Mouse (Mus musculus) Patski (cell line): ENCODE data around the gene Srpk1. TPM values are rescaled to one million over a fixed set of nuclear protein-coding genes. Genes with fewer than 3 reads are reported as not detected.

Source experiments
- ATAC-seq: fragments of 100-300 bp; one replicate; pipeline ENCODE4 v1.8.0; 2021
- CTCF ChIA-PET: fragments of 350-600 bp; sonication (Branson Sonifier 250); formaldehyde crosslinking; loops from one replicate; lab custom pipeline; 2022; ENCODE audit warnings: inconsistent platforms; lab: Charles Lee
- POLR2A ChIA-PET: fragments of 350-600 bp; sonication (Branson Sonifier 250); formaldehyde crosslinking; loops from one replicate; lab custom pipeline; 2022; ENCODE audit warnings: antibody characterized with exemption, inconsistent platforms; lab: Charles Lee
- DNase-seq: peaks from one replicate; pipeline ENCODE4 v3.0.0-alpha.2; 2011; ENCODE audit warnings: low read depth, low spot score
- H3K27me3 ChIP-seq: fragments of 371-371 bp; one replicate; pipeline ENCODE4 v1.5.1; 2021
- CTCF ChIP-seq: fragments of 100-300 bp; IDR thresholded peaks from one replicate; pipeline ENCODE4 v1.5.1; 2021
- in situ Hi-C: fragments of 300-500 bp; cut with MboI; formaldehyde crosslinking; loops from 3 replicates; pipeline ENCODE4 v1.11.1; 2018; ENCODE audit warnings: low pct_unique_long_range_greater_than_20kb, mixed read lengths
- polyA plus RNA-seq: library from polyadenylated mRNA; unstranded; gene quantifications from one replicate; pipeline ENCODE4 v1.2.3, GENCODE M21; 2021

Gene Srpk1
- polyA plus RNA-seq, 1 experiment from 2014 or later: 103 TPM

DNA sequence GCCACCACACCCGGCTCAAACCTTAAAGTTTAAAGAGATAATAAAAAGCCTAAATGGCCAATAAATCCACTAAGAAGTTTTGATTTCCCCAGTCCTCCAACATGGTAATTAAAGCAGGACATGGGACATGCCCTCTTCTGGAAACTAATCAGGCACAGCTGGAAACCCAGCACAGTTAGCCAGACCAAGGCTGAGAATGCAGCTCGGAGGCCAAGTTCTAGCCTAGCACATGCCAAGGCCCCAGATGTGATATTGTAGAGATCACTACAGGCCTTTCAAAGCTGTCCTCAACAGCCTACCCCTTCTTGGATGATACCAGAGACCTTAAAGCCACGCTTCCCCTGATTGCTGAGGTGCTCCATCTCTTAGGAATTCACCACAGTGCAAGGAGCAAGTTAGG, 36.0 kb downstream of the Srpk1 start:
- ChIA-PET POLR2A (no interaction called here), CTCF (interaction anchor here (0.9 kb wide), 1 partner anchor 16 kb away, joined by 3 read pairs; no protein-coding TSS in a partner anchor)
- in situ Hi-C loops: no loop called here
- DNase-seq (no peak), ATAC-seq (no peak)
- TF ChIP-seq CTCF: no peak
- H3K27me3 ChIP-seq: no peaks in the 10 kb centered on the region

DNA sequence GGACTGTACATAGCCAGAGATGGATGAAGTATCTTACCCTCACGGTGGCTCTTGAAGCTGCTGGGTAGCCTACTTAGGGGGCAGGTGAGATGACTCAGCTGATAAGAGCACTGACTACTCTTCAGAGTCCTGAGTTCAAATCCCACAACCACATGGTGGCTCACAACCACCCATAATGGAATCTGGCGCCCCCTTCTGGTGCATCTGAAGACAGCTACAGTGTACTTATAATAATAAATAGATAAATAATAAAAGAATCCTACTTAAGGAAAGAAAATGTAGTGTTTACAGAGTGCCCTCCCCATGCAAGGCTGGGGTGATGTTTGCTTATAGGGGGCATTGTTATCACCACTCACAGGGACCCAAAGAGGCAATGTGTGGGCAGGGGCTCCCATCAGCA, 41.5 kb downstream of the Srpk1 start:
- POLR2A ChIA-PET: no interaction called here
- DNase-seq: no peak
- in situ Hi-C loops: no loop called here
- TF ChIP-seq CTCF: no peak
- H3K27me3 ChIP-seq: peaks cover 1% of the 10 kb centered on the region
- ATAC-seq: no peak
- CTCF ChIA-PET: no interaction called here

DNA sequence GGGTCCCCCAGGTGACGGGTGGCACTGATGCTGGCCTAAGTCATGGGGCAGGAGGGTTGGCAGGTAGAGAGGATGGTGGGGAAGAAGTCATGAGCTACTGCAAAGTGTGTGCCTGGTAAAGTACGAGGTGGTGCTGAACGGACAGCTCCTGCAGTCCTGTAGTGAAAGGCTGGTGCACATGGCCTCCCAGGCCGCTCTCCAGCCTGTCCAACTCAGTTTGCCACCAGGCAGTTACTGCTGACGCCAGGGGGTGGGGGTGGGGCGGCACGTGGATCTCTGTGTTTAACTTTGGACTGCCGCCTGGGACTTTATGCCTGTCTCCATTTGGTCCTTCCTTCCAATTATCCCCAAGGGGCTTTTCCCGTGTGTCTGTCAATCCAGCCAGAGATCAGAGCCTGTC, 42.1 kb downstream of the Srpk1 start:
- peaks cover 6% of the 10 kb centered on the region for H3K27me3 ChIP-seq
- TF ChIP-seq CTCF: no peak
- POLR2A ChIA-PET: no interaction called here
- peak; percentile 17 for DNase-seq
- no peak for ATAC-seq
- in situ Hi-C loops: no loop called here
- CTCF ChIA-PET: interaction anchor here (1.3 kb wide), 1 partner anchor 18 kb away, joined by 3 read pairs; no protein-coding TSS in a partner anchor

DNA sequence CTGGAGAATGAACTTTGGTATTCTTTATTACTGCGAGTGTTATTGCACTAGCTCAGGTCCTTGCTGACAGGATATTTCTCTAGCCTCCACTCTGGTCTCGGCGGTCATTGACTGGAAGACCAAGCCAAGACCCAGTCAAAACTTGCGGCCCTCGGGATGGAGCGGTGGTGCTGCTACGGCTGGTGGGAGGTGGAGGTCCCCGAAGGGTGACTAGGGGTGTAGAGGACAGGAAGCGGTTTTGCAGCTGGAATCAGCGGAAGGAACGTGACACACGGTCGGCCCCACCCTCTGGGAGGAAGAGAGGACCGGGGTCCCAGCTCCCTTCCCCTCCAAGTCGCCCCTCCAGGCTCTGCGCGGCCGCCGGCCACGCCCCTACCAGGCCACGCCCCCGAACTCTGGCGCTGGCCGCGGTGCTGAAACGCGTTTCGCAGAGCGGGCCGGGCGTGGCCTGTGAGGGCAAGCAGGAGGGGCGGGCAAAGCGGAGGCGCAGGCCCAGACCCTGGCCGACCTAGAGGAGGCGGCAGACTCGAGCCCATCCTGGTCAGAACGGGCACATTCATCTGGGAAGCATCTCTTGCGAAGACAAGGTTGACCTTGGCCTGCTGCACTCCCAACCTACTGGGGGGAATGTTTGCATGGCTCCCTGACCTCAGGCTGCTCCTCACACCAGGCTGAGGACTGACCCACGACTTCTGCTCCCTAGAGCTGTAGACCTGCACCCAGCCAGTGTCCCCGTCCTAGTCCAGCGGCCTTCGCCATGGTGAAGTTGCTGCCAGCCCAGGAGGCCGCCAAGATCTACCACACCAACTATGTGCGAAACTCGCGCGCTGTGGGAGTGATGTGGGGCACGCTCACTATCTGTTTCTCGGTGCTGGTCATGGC, 47.0 kb downstream of the Srpk1 start, which contains the start of gene Lhfpl5:
TSS of gene Lhfpl5 (plus strand) at position 398 of the 882 bp plus-strand sequence.
- CTCF ChIA-PET: no interaction called here
- peaks cover 14% of the 10 kb centered on the region for H3K27me3 ChIP-seq
- peak; percentile 49 for ATAC-seq
- in situ Hi-C loops: no loop called here
- TF ChIP-seq CTCF: no peak
- POLR2A ChIA-PET: no interaction called here
- no peak for DNase-seq

DNA sequence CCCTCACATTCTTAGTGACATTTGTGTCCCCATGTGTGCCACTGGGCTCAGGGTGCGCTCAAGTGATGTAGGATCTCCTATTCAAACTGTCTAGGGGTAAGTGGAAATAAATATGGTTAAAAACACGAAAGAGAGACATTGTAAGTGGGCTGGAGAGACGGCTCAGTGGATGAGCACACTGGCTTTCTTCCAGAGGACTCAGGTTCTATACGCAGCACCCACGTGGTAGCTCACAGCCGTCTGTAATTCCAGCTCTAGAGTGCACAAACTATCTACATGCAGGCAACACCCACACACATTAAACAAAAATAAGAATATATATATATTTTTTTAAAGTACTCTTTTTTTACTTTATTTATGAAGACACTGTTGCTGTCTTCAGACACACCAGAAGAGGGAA, 49.6 kb downstream of the Srpk1 start:
- ChIA-PET CTCF (no interaction called here), POLR2A (no interaction called here)
- ATAC-seq (no peak), DNase-seq (no peak)
- TF ChIP-seq CTCF: no peak
- in situ Hi-C loops: no loop called here
- H3K27me3 ChIP-seq: peaks cover 14% of the 10 kb centered on the region

DNA sequence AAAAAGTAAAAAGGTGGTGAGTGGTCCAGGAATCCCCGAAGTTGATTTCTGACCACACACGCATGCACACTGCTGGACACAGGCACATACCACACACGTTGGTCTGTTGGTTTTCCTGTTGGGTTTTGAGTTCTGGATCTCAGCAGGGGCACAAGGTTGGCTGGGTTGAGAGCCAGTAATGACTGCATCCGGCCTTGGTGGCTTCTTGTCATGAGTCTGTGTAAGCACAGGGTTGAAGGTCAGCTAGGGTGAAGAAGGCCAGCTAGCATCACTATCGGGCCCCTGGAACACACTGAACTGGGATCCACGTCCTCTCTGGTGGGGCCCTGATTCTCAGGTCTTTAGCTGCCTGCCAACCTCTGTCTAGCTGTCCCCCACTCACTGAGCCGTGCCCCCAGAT, 50.0 kb downstream of the Srpk1 start:
- no peak for TF ChIP-seq CTCF
- peaks cover 14% of the 10 kb centered on the region for H3K27me3 ChIP-seq
- CTCF ChIA-PET: no interaction called here
- in situ Hi-C loops: no loop called here
- POLR2A ChIA-PET: no interaction called here
- ATAC-seq (no peak), DNase-seq (no peak)

DNA sequence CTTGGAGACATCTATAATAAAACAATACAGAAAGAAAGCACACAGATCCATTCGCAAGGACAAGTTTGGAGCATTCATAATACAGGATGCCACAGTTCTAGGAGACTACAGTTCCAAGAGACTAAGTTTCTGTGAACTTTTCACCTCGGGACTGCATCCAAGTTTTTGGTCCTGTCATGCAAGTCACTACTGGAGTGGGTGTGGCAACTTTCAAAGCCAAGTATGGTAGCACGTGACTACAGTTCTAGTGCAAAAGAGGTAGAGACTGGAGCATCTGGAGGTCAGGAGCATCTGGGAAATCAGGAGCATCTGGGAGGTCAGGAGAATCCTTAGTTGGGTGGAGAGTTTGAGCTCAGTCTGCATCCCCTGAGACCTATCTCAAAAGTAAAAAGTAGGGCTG, 50.6 kb downstream of the Srpk1 start:
- POLR2A ChIA-PET: no interaction called here
- no peak for ATAC-seq
- CTCF ChIA-PET: no interaction called here
- no peak for DNase-seq
- H3K27me3 ChIP-seq: peaks cover 14% of the 10 kb centered on the region
- no peak for TF ChIP-seq CTCF
- in situ Hi-C loops: no loop called here

DNA sequence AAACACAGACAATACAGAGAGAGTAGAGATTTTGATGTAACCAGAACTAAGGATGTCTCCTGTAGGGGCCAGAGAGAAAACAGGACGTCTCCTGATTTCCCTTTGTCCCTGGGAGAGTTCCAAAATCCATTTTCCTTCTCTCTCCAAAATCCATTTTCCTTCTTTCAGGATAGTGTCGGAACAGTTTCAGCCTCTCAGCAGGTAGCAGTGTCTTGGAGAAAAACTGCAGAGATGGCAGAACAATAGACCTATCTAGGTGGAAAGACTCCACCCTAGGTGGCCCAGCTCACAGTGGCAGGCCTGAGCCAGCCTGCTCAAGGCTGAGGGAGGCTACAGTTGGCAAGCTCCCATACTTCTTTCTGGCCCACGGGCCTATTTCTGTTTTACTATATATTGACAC, 55.0 kb downstream of the Srpk1 start:
- no peak for DNase-seq
- POLR2A ChIA-PET: no interaction called here
- ATAC-seq: no peak
- CTCF ChIA-PET: no interaction called here
- in situ Hi-C loops: no loop called here
- H3K27me3 ChIP-seq: no peaks in the 10 kb centered on the region
- TF ChIP-seq CTCF: no peak

DNA sequence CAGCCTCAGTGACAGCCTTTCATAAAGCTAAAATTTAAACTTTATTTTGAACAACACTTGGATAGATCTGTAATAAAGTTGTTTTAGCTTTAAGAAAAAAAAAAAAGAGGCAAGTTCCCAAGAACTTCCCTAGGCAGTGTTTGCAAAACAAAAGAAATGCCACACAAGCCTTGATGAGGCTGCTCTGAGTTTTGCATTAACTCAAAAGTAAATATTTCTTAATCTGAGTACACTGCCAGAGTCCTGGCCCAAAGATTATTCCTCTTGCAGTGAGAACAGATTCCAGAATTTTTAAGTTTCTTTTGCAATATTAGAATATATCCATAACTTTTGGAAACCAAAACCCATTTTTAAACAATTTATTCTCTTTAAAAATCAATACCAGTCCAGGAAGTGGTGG, 57.3 kb downstream of the Srpk1 start:
- ATAC-seq (no peak), DNase-seq (no peak)
- no peak for TF ChIP-seq CTCF
- ChIA-PET POLR2A (no interaction called here), CTCF (no interaction called here)
- in situ Hi-C loops: no loop called here
- H3K27me3 ChIP-seq: no peaks in the 10 kb centered on the region

DNA sequence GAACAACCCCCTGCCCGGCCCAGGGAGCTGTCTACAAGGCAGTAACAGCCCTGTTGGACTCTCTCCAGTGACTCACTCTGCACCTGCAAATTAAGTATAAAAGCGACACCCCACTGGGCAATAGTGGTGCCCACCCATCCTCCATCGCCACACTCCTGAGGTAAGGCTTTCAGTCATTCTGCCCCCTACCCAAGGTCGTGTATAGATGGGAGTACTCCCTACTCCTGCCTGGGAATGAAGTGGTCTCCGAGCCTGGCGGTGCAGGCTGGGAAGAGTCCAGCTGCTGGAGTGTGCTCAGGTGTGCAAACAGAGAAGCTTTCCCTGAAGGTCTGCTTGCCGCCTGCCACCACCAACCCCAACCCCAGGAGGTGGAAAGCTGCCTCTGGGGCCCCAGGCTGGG, 60.9 kb downstream of the Srpk1 start:
- ATAC-seq (no peak), DNase-seq (no peak)
- in situ Hi-C loops: no loop called here
- TF ChIP-seq CTCF: no peak
- H3K27me3 ChIP-seq: no peaks in the 10 kb centered on the region
- ChIA-PET POLR2A (no interaction called here), CTCF (no interaction called here)

DNA sequence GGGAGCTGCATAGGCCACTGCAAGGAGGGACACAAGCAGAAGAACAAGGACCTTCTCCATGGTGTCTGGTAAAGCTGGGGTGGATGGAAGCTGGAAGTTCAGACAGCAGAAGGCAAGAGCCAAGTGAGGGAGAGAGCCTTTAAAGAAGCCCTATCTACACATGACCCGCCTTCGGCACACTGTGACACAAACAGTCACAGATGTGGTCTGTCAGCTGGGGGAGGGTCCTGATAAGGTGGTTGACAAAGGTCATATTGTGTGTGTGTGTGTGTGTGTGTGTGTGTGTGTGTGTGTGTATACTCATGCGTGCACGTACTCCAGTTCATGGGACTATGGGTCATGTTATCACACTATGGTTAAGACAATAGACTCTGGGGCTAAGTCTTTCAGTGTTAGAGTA, 61.9 kb downstream of the Srpk1 start, which contains the start of gene Clps:
TSS of gene Clps (minus strand) at position 169 of the 400 bp plus-strand sequence.
- ChIA-PET POLR2A (no interaction called here), CTCF (no interaction called here)
- DNase-seq (no peak), ATAC-seq (no peak)
- no peaks in the 10 kb centered on the region for H3K27me3 ChIP-seq
- TF ChIP-seq CTCF: no peak
- in situ Hi-C loops: no loop called here
